Mouse (Mus musculus) liver, adult 2 months (tissue): Measurements from ENCODE around the gene Higd1c.

Experiments
- CTCF ChIP-seq: fragments of 200-500 bp; IDR thresholded peaks from 2 replicates; pipeline ENCODE4 v1.5.1; 2011; ENCODE audit warnings: low read depth, low read length, control low read depth
- POLR2A ChIP-seq: fragments of 200-500 bp; IDR thresholded peaks from 2 replicates; pipeline ENCODE4 v1.6.1; 2011; ENCODE audit warnings: low read length, control low read depth; ENCODE audit not compliant: insufficient read depth; ENCODE audit errors: extremely low read depth

GRCm38 (mm10) chr15:100388886-100389285, 24.5 kb downstream of the Higd1c start:
- no peak for TF ChIP-seq CTCF
- no peak for TF ChIP-seq POLR2A
